Mouse (Mus musculus): ENCODE data around the gene Ube2d1.

Gene Ube2d1

DNA sequence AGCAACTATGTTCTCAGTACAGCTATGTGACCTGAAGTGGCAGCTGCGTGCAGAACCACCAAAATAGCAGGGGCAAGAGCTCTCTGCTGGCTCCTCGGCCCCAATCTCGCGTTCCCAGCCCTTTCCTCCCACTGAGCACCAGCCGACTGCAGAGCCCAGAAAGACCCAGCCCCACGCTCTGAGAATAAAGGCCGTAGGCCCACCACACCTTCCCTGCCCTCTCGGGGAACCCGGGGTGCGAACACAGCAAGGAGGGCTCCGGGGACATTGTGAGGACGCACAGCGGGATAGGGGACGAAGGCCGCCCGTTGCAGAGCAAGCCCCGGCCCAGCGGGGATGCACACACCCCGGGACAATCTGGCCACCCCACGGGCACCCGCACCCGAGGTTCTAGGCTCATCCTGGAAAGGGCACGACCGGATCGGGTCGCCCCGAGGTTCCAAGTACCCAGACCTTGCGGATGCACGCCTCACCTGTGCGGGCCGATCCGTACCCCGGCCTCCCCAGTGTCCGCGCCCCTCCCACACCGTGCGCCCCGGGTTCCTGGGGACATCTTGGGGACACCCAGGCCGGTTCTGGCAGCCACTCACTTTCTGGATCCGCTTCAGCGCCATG, 444 bp downstream of the Ube2d1 start:
- no peak for DNase-seq (ENCODE audit: low spot score)

- DNase-seq (ENCODE audit: low spot score) = no peak
These were observed 941 bp downstream of the Ube2d1 start for GRCm38 (mm10) chr10:71284131-71284510.

DNA sequence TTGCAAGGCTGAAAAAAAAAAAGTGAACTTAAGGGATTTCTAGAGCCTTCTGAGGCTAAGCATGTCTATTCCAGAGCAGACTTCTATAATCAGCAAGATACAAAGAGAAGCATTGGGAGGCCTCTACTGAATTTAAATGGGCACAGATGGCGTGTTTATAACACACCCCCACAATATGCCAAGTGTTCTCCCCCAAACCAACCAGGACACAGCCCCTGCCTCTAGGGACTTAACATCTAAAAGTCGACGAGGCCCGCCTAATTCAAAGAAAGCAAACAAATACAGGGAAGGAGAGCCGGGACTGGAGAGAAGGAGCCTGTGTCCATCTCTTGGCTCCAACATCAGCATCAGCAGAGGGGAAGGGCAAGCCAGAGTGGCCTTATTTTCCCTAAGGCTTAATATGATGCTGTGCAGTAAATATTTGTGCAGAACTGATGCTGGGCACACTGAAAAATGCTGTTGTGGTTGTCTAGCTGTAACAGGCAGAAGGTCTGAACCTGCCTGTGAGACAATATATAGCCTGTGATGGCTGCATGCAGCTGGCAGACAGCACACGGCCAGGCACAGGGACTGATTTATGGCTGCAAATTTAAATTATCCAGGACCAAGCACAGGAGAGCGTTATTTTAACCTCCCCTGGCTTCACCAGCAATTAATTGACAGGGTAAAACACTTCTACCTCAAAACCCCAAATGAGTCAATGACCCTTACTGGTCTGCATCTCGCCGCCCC, 11.9 kb downstream of the Ube2d1 start:
- no peak for DNase-seq (ENCODE audit: low spot score)

- no peak for DNase-seq (ENCODE audit: low spot score)
These were observed 17.1 kb downstream of the Ube2d1 start for GRCm38 (mm10) chr10:71267973-71268372.

GRCm38 (mm10) chr10:71267511-71267910, 17.6 kb downstream of the Ube2d1 start:
- no peak for DNase-seq (ENCODE audit: low spot score)

- DNase-seq (ENCODE audit: low spot score) = no peak
These were observed 20.0 kb downstream of the Ube2d1 start for GRCm38 (mm10) chr10:71265067-71265466.

DNA sequence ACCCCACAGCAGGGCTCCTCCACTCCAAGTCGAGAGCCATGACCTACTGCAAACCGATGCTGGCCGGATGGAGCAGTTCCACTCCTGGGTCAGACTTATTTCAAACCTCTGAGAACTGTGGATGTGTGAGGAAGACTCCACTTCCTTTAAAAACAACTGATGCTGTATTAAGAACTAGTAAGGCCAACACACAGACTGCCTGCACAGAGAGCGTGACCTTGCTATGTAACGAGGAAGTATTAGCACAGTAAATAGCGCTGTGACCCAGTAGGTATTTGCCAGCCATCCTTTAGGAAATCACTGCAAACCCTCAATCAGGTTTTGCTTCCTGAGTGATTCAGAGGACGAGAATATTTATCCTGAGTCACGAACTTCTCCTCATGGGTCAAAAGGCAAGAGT, 23.4 kb downstream of the Ube2d1 start:
- DNase-seq (ENCODE audit: low spot score) = no peak

- no peak for DNase-seq (ENCODE audit: low spot score)
These were observed 26.1 kb downstream of the Ube2d1 start for GRCm38 (mm10) chr10:71258943-71259342.

GRCm38 (mm10) chr10:71258516-71258915, 26.5 kb downstream of the Ube2d1 start:
- DNase-seq (ENCODE audit: low spot score) = no peak

- DNase-seq (ENCODE audit: low spot score) = no peak
These were observed 31.9 kb downstream of the Ube2d1 start for GRCm38 (mm10) chr10:71253147-71253546.

DNA sequence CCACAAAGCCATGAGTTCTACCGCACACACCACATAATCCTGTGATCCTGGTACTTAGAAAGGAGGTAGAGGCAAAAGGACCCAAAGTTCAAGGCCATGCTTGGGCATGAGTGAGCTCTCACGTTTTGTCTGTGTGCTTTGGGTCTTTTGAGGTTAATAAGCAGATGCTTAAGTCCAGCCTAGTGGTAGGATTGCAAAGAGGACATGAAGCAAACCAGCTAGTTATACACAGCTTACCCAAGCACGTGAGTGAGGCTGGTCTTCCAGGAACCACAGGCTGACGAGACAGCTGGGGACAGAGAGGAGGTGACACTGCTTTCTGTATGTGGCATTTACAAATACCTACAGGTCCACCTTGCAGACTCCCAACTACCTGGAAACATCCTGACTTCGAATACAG, 32.6 kb downstream of the Ube2d1 start:
- no peak for DNase-seq (ENCODE audit: low spot score)

- no peak for DNase-seq (ENCODE audit: low spot score)
These were observed 33.2 kb downstream of the Ube2d1 start for GRCm38 (mm10) chr10:71251846-71252245.

- no peak for DNase-seq (ENCODE audit: low spot score)
These were observed 33.8 kb downstream of the Ube2d1 start for GRCm38 (mm10) chr10:71251256-71251655.

DNA sequence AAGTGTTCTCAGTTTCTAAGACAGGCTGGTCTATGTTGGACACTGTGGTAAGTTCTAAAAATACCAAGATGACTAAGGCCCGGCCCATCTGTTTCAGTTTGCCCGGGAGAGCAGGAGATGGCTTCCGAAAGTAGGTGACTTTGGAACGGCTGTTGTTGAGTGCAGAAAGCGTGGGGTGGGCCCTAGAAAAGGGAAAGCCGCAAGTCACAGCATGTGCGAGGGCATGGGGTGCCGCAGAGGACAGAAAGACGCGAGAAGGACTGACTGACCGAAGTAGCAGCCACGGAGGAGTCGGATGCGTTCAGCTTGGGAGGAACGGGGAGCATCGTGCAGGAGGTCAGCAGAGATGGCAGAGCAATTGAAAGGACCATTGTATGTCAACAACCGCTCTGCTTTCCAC, 34.6 kb downstream of the Ube2d1 start:
- DNase-seq (ENCODE audit: low spot score) = no peak

GRCm38 (mm10) chr10:71249086-71249880, 35.8 kb downstream of the Ube2d1 start:
- DNase-seq (ENCODE audit: low spot score) = no peak

GRCm38 (mm10) chr10:71246956-71247355, 38.1 kb downstream of the Ube2d1 start:
- DNase-seq (ENCODE audit: low spot score) = no peak

DNA sequence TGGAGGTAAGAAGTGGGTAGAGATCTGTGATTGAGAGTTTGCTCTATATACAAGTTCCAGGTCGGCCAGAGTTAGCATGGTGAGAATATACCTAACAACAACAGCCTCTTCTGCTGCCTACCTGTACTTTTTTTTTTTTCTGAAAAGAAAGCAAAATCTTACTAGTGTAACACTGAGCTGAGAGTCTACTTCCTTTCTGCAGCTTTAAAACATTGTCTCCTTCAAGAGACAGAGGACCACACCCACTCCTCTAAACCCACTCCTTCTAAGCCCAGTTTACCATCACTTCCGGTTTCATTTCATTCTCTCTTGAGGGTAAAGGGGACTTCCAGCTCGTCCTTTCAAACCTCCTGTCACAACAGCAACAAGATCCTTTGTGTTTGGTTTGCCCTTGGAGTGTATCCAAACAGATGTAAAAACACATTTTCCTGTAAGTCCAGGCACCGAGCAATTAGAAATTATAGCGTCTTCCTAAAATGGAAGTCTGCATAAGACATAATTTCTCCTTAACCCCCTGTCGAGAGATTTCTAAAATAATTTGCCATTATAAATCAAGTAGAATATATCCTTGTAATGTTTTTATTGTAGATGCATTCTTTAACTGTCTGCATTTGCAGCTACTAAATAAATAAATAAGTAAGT, 45.5 kb downstream of the Ube2d1 start:
- no peak for DNase-seq (ENCODE audit: low spot score)

DNA sequence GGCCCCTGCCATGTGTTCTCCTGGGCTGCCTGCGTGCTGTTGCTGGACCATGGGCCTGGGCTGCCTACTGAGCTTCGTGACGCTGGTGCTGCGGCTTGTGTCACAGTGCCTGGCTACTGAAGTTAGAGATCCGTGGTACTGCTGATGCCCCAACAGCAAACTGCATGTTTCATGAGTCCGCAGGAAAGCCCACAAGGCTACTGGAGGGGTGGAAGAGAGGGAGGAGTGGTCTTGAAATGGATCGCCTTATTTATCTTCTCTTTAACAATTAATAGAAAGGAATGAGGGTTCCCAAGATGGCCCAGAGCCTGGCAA, 46.9 kb downstream of the Ube2d1 start, which contains the start of gene Tfam:
Gene Tfam, minus strand, starts transcription at position 41 of the 315 bp plus-strand sequence.
- no peak for DNase-seq (ENCODE audit: low spot score)

- peak; percentile 77 for DNase-seq (ENCODE audit: low spot score)
These were observed 47.4 kb downstream of the Ube2d1 start for GRCm38 (mm10) chr10:71237516-71238239.

DNA sequence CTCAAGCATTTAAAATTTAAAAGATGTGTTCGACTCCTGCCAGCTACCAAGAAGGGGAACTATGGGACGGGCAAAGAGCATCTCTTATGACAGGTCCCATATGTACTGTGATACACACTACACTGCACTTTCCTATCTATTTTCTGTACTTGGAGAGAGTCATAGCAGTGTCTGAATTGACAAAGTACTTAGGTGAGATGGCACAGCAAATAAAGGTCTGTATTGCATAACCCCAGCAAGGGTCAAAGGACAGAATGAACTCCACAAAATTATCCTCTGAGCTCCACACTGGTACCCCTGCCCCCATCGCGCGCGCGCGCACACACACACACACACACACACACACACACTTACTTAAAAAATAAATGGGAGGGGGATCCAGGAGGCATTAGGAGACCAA, 51.0 kb downstream of the Ube2d1 start:
- DNase-seq (ENCODE audit: low spot score) = no peak

DNA sequence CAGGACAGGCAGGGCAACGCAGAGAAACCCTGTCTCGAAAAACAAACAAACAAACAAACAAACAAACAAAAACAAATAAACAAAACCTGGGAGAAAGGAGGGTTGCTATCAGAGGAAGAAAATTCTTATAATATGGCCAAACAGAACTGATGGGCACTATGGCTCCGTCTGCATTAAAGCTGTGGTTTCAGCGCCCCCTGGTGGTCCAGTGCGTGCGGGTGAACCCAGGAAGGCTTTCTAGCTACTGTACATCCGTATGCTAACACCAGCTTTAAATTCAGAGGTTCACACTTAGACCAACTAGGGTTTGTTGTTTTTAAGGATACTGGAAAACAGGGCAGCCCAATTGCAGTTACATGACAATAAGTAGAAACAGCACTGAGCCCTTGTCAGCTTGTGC, 59.2 kb downstream of the Ube2d1 start:
- peak; percentile 64 for DNase-seq (ENCODE audit: low spot score)

- DNase-seq (ENCODE audit: low spot score) = no peak
These were observed 62.0 kb downstream of the Ube2d1 start for GRCm38 (mm10) chr10:71223101-71223500.

Data from urinary bladder, postnatal 10 days (tissue).